Mouse (Mus musculus): Measurements from ENCODE around the gene Ppfia1. TPM values are rescaled to one million over a fixed set of nuclear protein-coding genes. Genes with fewer than 3 reads are reported as not detected.

The Ppfia1 gene
- polyA plus RNA-seq, 2 experiments = 13.7 to 15.4 TPM

DNA sequence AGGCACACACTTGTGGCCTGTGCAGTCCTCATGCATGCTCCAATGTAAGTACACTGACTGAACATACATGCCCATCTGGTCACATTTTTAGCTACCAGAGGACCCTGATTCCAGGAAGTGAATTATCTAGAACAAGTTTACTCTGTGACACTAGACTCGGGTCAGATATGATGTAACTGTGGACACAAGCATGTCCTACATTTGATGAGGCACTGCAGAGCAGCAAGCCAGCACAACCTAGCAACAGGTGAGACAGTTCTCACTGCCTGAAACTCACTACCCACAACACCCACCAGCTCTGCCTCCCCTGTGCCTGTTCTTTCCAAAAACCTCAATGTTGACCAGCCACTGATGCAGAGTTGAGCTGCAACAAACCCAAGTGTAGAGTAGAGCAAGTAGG, 2.7 kb downstream of the Ppfia1 start:
- Histone ChIP-seq H3K4me2 (ENCODE audit: low read depth) (peak overlapping the region; percentile 8; the same call in 1 of the 2 replicates), H3K9ac (replicated peaks) (no peak overlapping the region), H3K4me1 (replicated peaks; ENCODE audit: control insufficient read depth in 2 of 2, insufficient read depth in 2 of 2, low read length in 1 of 2) (peaks cover 21 to 26% of the 10 kb centered on the region in 2 experiments), H3K9me3 (ENCODE audit: control insufficient read depth, low read length) (no peaks in the 10 kb centered on the region), H3K4me3 (ENCODE audit: insufficient read depth in 1 of 2, low read depth in 2 of 2, low read length in 2 of 2) (no peak overlapping the region), H3K36me3 (replicated peaks; ENCODE audit: control insufficient read depth, insufficient read depth, low read depth) (peaks cover 16% of the 10 kb centered on the region), H3K27ac (no peak overlapping the region), H3K27me3 (ENCODE audit: control insufficient read depth, insufficient read depth, low read length) (no peaks in the 10 kb centered on the region)
- TF ChIP-seq CTCF (IDR thresholded peaks at IDR 0.05; ENCODE audit: low read depth) = no peak
- TF ChIP-seq EP300 (IDR thresholded peaks at IDR 0.05; ENCODE audit: low read depth) = no peak
- DNase-seq (ENCODE audit: low read depth in 3 of 3, low spot score in 3 of 3) (no peak), ATAC-seq (ENCODE audit: insufficient read depth) (no peak)
- 3% methylated on average over 1 of the region's 1 CpGs for WGBS (ENCODE audit: insufficient replicate concordance)

GRCm38 (mm10) chr7:144549904-144550566, 3.5 kb downstream of the Ppfia1 start:
- Histone ChIP-seq H3K9ac (replicated peaks) (no peak overlapping the region), H3K4me2 (ENCODE audit: low read depth) (no peak overlapping the region), H3K27me3 (ENCODE audit: control insufficient read depth, insufficient read depth, low read length) (no peaks in the 10 kb centered on the region), H3K4me3 (ENCODE audit: insufficient read depth in 1 of 2, low read depth in 2 of 2, low read length in 2 of 2) (no peak overlapping the region), H3K9me3 (ENCODE audit: control insufficient read depth, low read length) (no peaks in the 10 kb centered on the region), H3K27ac (no peak overlapping the region), H3K36me3 (replicated peaks; ENCODE audit: control insufficient read depth, insufficient read depth, low read depth) (peaks cover 16% of the 10 kb centered on the region), H3K4me1 (replicated peaks; ENCODE audit: control insufficient read depth in 2 of 2, insufficient read depth in 2 of 2, low read length in 1 of 2) (peaks cover 21 to 26% of the 10 kb centered on the region in 2 experiments)
- ATAC-seq (ENCODE audit: insufficient read depth) (no peak), DNase-seq (ENCODE audit: low read depth in 3 of 3, low spot score in 3 of 3) (no peak)
- 85% methylated on average over 2 of the region's 2 CpGs for WGBS (ENCODE audit: insufficient replicate concordance)
- TF ChIP-seq CTCF (IDR thresholded peaks at IDR 0.05; ENCODE audit: low read depth) (peak; percentile 28; the same call in 1 of the 2 replicates), EP300 (IDR thresholded peaks at IDR 0.05; ENCODE audit: low read depth) (no peak)

DNA sequence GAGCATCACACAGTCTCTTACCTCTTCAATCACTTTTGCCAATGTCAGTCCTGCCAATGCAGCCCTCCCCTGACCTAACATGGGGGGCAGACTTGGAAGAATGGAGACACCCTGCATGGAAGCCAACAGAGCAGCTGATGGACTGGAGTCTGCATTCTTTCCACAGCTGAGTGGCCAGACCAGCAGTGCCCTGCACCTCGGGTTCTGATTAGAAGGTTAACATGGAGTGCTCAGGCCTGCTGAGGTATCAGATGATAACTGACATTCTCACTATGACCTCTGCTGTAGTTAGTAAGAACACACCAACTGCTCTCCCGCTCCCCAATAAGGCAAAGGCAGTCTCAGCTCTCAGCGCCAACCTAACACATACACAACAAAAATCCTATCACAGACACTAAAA, 8.3 kb downstream of the Ppfia1 start:
- Histone ChIP-seq H3K4me1 (replicated peaks; ENCODE audit: control insufficient read depth in 2 of 2, insufficient read depth in 2 of 2, low read length in 1 of 2) (peaks cover under 1 to 6% of the 10 kb centered on the region in 2 experiments; a peak in 3 of 4 replicates), H3K4me2 (ENCODE audit: low read depth) (no peak overlapping the region), H3K27ac (no peak overlapping the region), H3K27me3 (ENCODE audit: control insufficient read depth, insufficient read depth, low read length) (no peaks in the 10 kb centered on the region), H3K4me3 (ENCODE audit: insufficient read depth in 1 of 2, low read depth in 2 of 2, low read length in 2 of 2) (no peak overlapping the region), H3K36me3 (replicated peaks; ENCODE audit: control insufficient read depth, insufficient read depth, low read depth) (peaks cover 13% of the 10 kb centered on the region), H3K9me3 (ENCODE audit: control insufficient read depth, low read length) (no peaks in the 10 kb centered on the region), H3K9ac (replicated peaks) (no peak overlapping the region)
- 81% methylated on average over 3 of the region's 3 CpGs for WGBS (ENCODE audit: insufficient replicate concordance)
- ATAC-seq (ENCODE audit: insufficient read depth) (no peak), DNase-seq (ENCODE audit: low read depth in 3 of 3, low spot score in 3 of 3) (no peak)
- TF ChIP-seq CTCF (IDR thresholded peaks at IDR 0.05; ENCODE audit: low read depth) (no peak), EP300 (IDR thresholded peaks at IDR 0.05; ENCODE audit: low read depth) (no peak)

DNA sequence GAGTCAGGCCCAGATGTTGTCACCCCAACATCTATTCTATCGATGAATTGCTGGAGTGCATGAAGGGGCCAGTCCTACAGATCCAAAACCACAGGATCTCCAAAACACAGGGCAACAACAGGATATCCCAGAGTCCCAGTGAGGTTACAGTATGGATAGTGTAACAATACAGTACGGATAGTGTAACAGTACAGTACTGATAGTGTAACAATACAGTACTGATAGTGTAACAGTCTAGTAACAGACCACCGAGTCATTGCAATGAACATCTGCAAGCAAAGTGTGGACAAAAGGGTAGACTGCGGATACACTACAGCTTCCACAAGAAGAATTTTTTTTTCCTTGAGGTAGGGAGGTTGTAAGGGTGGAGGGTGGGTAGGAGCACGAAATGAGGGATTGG, 12.2 kb downstream of the Ppfia1 start:
- no peaks in the 10 kb centered on the region for H3K27me3 ChIP-seq (ENCODE audit: control insufficient read depth, insufficient read depth, low read length)
- no peaks in the 10 kb centered on the region for H3K9me3 ChIP-seq (ENCODE audit: control insufficient read depth, low read length)
- H3K4me3 ChIP-seq (ENCODE audit: insufficient read depth in 1 of 2, low read depth in 2 of 2, low read length in 2 of 2) = no peak overlapping the region
- H3K36me3 ChIP-seq (replicated peaks; ENCODE audit: control insufficient read depth, insufficient read depth, low read depth) = no peaks in the 10 kb centered on the region
- TF ChIP-seq EP300 (IDR thresholded peaks at IDR 0.05; ENCODE audit: low read depth) (no peak), CTCF (IDR thresholded peaks at IDR 0.05; ENCODE audit: low read depth) (no peak)
- no peak for DNase-seq (ENCODE audit: low read depth in 3 of 3, low spot score in 3 of 3)
- peaks cover 16 to 22% of the 10 kb centered on the region in 2 experiments for H3K4me1 ChIP-seq (replicated peaks; ENCODE audit: control insufficient read depth in 2 of 2, insufficient read depth in 2 of 2, low read length in 1 of 2)
- no peak overlapping the region for H3K9ac ChIP-seq (replicated peaks)
- no peak for ATAC-seq (ENCODE audit: insufficient read depth)
- WGBS (ENCODE audit: insufficient replicate concordance) = 43% methylated on average over 5 of the region's 5 CpGs
- H3K27ac ChIP-seq = no peak overlapping the region
- no peak overlapping the region for H3K4me2 ChIP-seq (ENCODE audit: low read depth)

- peak overlapping the region; percentile 26 for H3K4me2 ChIP-seq (ENCODE audit: low read depth)
- ATAC-seq (ENCODE audit: insufficient read depth) = peak; percentile 93
- 11% methylated on average over 2 of the region's 2 CpGs for WGBS (ENCODE audit: insufficient replicate concordance)
Observed at GRCm38 (mm10) chr7:144539146-144539545, 14.4 kb downstream of the Ppfia1 start.

More at GRCm38 (mm10) chr7:144539146-144539545, 14.4 kb downstream of the Ppfia1 start:
- H3K27ac ChIP-seq = peak overlapping the region; percentile 69
- no peaks in the 10 kb centered on the region for H3K27me3 ChIP-seq (ENCODE audit: control insufficient read depth, insufficient read depth, low read length)
- no peak overlapping the region for H3K4me3 ChIP-seq (ENCODE audit: insufficient read depth in 1 of 2, low read depth in 2 of 2, low read length in 2 of 2)
- H3K9ac ChIP-seq (replicated peaks) = peak overlapping the region; percentile 15; the same call in 1 of the 2 replicates
- DNase-seq (ENCODE audit: low read depth in 3 of 3, low spot score in 3 of 3) = peak; percentile 33 to 57 (median 36)
- no peaks in the 10 kb centered on the region for H3K36me3 ChIP-seq (replicated peaks; ENCODE audit: control insufficient read depth, insufficient read depth, low read depth)
- H3K9me3 ChIP-seq (ENCODE audit: control insufficient read depth, low read length) = no peaks in the 10 kb centered on the region
- TF ChIP-seq EP300 (IDR thresholded peaks at IDR 0.05; ENCODE audit: low read depth) = peak; percentile 76
- TF ChIP-seq CTCF (IDR thresholded peaks at IDR 0.05; ENCODE audit: low read depth) = no peak
- H3K4me1 ChIP-seq (replicated peaks; ENCODE audit: control insufficient read depth in 2 of 2, insufficient read depth in 2 of 2, low read length in 1 of 2) = peaks cover 16 to 22% of the 10 kb centered on the region in 2 experiments
